Mouse (Mus musculus) left cerebral cortex, adult 2 months (tissue): ENCODE measurements at regions not wholly inside any gene's neighbourhood (a gene's known extent, or its start where the extent isn't known, plus 50 kb on each side); places are given as distances from the start of the nearest gene placed in this dataset.

Experiments used
- DNase-seq, 2 experiments: peaks; one replicate each; pipeline ENCODE4 v3.0.0; 2021 to 2022; ENCODE audit warnings: low spot score in 2 of 2, mixed read lengths in 1 of 2; ENCODE audit errors: extremely low spot score in 1 of 2
- H3K27ac ChIP-seq: fragments of 200-600 bp; 2 replicates; pipeline ENCODE4 v1.8.1; 2022
- H3K4me3 ChIP-seq: fragments of 200-600 bp; 2 replicates; pipeline ENCODE4 v1.8.1; 2022
- CTCF ChIP-seq: fragments of 200-600 bp; IDR thresholded peaks from 2 replicates; pipeline ENCODE4 v1.8.1; 2022; ENCODE audit warnings: antibody characterized with exemption, mild to moderate bottlenecking, moderate library complexity
- intact Hi-C: fragments of 180-260 bp; cut with DNase I; formaldehyde crosslinking; loops from one replicate; pipeline ENCODE4 v1.15.1; 2025

DNA sequence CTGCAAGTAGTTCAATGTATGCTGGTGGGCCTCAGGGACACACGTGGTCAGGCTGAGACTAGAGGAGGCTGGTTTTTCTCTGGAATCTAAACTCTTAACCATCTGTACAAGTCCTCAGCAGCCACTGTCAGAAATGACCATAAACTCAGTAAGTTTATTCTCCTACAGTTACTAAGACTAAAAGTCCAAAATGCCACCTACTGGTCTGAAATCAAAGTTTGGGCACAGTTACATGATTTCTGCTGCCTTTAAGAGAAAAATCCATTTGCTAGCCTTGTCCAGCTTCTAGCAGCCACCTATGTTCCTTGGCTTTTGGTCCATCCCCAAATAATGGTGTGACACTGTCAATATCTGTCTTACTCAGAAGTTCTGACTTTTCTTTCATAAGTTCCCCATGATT is 300.2 kb upstream of the Thbs1 start:
- intact Hi-C loops = no loop called here
- no peak for DNase-seq
- no peak; the same call in 1 of the 2 replicates for TF ChIP-seq CTCF
- no peak overlapping the region for H3K27ac ChIP-seq
- no peak overlapping the region for H3K4me3 ChIP-seq

DNA sequence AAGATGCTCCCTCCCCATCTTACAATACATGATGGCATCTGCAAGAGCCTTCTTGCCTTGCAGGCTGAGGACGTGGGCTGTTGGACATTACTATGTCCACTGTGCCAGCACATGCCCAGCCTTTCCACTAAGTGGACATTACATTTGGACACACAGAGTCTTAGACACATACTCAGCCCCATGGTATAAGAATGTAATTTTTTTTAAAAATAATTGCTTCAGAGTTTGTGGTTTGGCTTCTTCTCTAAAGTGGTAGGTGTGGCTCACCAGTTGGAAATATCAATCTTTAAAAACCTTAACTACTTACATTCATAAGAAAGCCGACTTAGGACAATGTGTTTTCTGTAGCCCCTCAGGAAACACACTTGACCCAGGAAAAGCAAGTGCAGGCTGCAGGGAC is 299.7 kb upstream of the Thbs1 start:
- no peak for TF ChIP-seq CTCF
- intact Hi-C loops = no loop called here
- no peak for DNase-seq
- Histone ChIP-seq H3K27ac (no peak overlapping the region), H3K4me3 (no peak overlapping the region)

DNA sequence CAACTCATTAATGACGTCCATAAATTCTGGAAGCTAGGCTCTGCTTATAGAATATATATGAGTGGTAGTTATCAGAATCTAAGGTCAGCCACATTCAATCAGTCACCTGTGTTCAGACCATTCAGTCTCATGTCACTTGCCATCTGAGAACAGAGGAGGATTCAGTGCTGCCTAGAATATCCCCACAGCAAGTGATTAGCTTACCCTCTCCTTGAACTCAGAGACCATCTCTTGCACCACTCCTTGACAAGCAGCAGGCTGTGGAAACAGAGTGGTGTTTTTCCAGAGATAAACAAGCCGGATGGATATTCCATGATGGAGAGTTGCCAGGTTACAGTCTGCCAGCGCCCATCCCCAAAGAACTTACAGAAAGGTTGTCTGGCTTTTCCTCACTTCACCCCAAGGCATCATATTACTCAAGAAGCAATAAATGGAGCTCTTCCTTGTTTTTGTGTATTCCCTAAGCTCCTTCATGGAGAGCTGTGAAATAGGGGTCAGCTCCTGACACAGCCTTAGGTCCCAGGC is 291.9 kb upstream of the Thbs1 start:
- Histone ChIP-seq H3K4me3 (no peak overlapping the region), H3K27ac (no peak overlapping the region)
- TF ChIP-seq CTCF = no peak
- intact Hi-C loops = no loop called here
- DNase-seq = no peak

DNA sequence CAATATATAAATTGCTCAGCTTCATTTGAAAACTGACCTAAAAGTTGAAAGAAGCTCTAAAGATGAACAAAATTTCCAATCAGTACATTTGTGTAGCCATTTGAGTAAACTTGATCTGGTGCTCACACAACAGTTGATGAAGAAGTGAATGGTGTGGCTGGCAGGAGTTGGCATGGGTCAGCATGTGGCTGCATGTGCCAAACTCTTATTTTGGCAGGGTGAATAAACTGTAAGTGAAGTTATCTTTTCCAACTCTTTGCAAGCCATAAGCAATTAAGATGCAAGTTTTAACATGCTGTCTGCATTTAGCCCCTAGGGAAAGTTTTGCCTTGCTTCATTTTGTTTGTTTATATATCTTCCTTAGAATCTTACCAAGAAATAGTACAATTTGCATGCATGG is 291.0 kb upstream of the Thbs1 start:
- DNase-seq = no peak

DNA sequence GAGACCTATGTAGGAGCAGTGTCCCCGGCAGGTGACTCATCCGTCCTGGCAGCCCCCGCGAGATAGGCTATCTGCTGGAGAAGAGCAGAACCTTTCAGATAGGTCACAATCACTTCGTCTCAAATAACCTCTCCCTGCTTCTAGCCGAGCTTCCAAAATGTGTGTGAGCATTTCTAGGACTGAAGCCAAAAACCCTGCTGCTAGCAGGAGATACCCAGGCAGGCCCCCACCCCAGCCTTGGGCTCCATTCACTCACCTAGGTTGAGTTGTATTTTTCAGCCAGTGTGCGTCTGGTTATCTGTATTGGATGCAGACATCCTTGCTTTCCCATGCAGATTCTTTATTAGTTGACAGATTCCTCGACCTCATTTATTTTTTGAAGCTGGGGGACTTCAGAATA is 286.6 kb upstream of the Thbs1 start:
- intact Hi-C loops = no loop called here
- Histone ChIP-seq H3K27ac (no peak overlapping the region), H3K4me3 (no peak overlapping the region)
- no peak for DNase-seq
- no peak for TF ChIP-seq CTCF

More for the DNA sequence above, 291.0 kb upstream of the Thbs1 start:
- intact Hi-C loops = no loop called here
- no peak for TF ChIP-seq CTCF
- H3K27ac ChIP-seq = no peak overlapping the region
- H3K4me3 ChIP-seq = no peak overlapping the region

DNA sequence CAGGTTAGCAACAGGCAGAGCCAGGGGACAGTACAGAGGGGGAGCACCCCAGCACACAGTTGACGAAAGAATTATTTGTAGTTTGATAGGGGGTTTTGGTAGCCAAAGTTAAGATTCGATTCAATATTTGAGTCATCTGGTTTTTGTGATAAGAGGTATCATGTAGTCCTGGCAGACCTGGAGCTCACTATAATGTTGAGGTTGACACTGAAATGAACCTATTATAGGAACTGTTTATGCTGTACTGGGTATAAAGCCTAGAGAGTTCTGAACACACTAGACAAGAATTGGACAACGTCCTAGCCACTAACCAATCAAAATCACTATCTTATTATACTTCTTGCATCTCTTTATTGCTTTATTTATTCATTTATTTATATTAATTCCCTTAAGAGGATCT is 284.4 kb upstream of the Thbs1 start:
- no peak for TF ChIP-seq CTCF
- DNase-seq = no peak
- intact Hi-C loops = no loop called here
- Histone ChIP-seq H3K27ac (no peak overlapping the region), H3K4me3 (no peak overlapping the region)

DNA sequence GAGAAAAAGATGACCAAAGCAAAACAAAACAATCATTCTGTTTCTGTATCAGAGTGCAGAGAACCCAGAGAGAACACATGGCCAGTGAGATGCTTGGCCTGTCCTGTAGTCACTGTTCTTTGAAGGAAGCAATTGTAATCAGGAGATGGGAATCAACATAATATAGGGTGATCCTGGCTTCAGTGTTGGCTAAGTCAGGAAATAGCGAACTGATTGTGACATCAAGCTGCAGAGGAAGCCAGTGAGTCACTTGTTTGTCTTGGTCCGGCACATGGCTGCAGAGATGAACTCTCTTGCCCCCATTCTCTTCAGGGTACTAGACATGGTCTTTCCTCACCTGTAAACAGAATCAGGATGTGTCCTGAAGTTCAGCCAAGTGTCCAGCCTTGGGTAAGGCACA is 273.3 kb upstream of the Thbs1 start:
- DNase-seq = no peak
- Histone ChIP-seq H3K4me3 (no peak overlapping the region), H3K27ac (no peak overlapping the region)
- no peak for TF ChIP-seq CTCF
- intact Hi-C loops = no loop called here

DNA sequence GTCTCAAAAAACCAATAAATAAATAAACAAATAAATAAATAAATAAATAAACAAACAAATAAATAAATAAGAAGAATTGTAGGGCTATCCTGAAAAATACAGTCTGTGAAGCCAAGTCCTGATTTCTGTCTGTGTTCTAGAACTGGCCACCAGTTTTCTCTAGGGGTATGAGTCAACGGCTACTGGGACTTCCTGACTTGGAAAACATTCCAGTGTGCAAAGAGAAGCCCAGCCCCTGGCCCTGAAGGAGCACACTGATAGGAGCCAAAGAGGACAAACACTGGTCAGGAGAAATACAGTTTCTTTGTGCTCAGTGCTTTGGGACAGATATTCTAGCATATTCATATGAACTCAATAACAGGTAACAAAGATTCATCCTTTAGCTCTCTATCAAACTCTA is 271.3 kb upstream of the Thbs1 start:
- Histone ChIP-seq H3K27ac (no peak overlapping the region), H3K4me3 (no peak overlapping the region)
- intact Hi-C loops = no loop called here
- no peak for DNase-seq
- no peak for TF ChIP-seq CTCF

DNA sequence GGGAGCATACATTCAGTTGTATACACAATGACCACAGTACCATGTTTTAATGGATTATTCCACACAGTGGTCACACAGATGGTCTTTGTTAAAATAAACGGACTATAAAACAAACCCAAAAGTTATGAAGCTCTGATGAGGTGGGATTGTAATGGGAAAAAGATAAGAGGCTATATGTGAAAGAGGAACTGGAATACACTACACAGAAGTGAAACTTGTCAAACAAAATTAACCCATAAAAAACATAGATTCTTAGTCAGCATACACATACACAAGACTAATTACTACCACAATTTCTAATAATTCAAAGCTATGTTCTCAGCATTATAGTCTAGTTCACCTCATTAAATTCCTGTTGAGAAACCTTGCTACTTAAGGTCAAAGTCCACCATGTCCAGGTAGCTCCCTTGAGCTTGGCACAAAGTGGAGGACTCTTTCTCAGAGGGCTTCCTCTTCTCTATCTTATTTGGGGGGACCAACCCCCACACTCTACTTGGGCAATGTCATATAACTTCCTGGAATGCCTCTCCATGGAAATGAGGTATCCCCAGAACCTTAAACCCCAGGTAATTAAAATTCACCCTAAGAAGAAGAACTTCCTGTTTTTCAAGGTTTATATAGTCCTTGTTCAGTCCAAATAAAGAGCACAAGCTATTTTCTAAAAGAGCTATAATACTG is 269.2 kb upstream of the Thbs1 start:
- Histone ChIP-seq H3K4me3 (no peak overlapping the region), H3K27ac (no peak overlapping the region)
- intact Hi-C loops = no loop called here
- no peak for DNase-seq
- no peak for TF ChIP-seq CTCF

DNA sequence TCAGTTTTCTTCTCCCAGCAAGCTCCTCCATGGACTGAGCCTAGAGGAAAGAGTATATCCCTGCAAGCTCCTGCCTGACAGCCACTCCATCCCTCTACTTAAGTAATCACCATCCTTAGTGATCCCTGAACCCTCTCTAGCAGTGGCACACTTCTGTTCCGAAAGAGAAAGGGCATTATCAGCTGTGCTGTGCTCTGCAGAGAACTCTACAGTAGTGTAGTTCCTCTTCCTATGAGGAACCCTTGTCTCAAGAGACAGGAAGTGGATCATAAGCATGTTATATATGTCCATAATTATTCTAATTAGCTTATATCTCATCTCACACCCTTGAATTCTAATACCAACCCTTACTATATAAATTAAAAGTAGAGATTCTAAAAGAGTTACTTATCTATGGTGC is 259.2 kb upstream of the Thbs1 start:
- TF ChIP-seq CTCF = no peak
- no peak for DNase-seq
- intact Hi-C loops = no loop called here

DNA sequence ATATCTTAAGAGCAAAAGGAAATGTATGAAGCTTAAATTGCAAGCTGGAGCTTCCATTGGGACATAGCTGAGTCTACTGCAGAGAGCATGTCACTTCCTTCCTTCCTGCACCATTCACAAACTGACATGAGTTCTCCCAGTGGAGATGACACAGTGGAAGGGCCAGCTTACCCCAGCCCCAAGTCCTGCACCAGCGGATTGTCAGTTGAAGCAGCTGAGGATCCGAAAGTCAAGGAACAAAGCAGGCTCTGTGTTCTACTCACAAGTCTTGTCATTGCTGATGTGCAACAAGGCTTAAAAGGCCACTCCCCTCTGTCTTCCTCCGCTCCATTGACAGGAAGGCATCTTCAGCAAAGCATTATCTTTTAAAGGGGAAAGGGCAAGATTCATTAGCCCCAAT is 249.4 kb upstream of the Thbs1 start:
- no peak overlapping the region for H3K4me3 ChIP-seq
- no peak for DNase-seq
- H3K27ac ChIP-seq = no peak overlapping the region
- no peak for TF ChIP-seq CTCF
- intact Hi-C loops = no loop called here

More for the DNA sequence above, 259.2 kb upstream of the Thbs1 start:
- H3K27ac ChIP-seq = no peak overlapping the region
- no peak overlapping the region for H3K4me3 ChIP-seq

DNA sequence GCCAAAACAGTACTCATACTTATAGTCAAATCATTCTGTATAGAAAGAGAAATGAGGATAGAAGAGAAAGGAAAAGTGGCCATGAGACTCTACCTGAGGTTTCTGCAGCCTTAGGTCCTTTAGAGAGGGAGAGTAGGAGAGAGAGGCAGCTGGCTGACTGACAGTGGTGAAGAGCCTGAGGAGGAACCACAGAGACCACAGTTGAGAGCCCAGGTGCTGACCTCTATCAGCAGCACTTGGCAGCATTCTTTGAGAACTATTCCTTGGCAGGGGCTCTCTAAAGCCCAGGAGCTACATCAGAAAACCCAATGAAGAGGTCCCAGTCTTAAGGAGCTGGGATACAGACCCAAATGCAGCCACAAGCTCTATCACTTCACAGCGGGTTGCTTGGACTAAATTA is 246.6 kb upstream of the Thbs1 start:
- no peak for TF ChIP-seq CTCF
- no peak overlapping the region for H3K4me3 ChIP-seq
- DNase-seq = no peak

DNA sequence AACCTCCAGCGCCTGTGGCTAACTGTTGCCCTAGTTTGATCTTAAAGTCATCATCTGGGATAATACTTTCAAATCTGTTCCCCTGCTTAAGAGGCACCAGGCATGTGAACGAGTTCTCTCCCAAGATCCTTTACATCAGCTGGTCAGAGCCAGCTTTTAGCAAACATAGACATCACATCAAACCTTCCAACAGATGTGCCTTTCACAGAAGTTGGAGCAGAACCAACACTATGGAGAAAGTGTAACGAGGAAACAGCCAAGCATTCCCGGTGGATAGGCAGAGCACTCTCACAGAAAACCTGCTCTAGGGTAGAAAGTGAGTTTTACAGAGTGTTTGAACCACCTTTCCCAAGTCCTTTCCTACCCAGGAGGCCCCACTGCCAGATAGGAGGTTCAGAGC is 244.7 kb upstream of the Thbs1 start:
- TF ChIP-seq CTCF = no peak
- Histone ChIP-seq H3K4me3 (no peak overlapping the region), H3K27ac (no peak overlapping the region)
- intact Hi-C loops = no loop called here
- no peak for DNase-seq

More for the DNA sequence above, 246.6 kb upstream of the Thbs1 start:
- H3K27ac ChIP-seq = no peak overlapping the region
- intact Hi-C loops = no loop called here
